Mouse (Mus musculus) megakaryocyte, adult 5-6 weeks (primary cell): ENCODE measurements around the gene Wdr62. TPM values are rescaled to one million over a fixed set of nuclear protein-coding genes. Genes with fewer than 3 reads are reported as not detected.
"Not testable (repeated sequence)": the region's sequence is repeated elsewhere in the genome, so short reads cannot be mapped to it uniquely, and the experiment has no call there.

Experiments used
- ATAC-seq: 2 replicates; pipeline ENCODE4 v1.8.0; 2016; ENCODE audit warnings: mild to moderate bottlenecking, inconsistent platforms; ENCODE audit not compliant: poor library complexity, severe bottlenecking
- total RNA-seq, 2 experiments: library from RNA; stranded (forward) in 1 of 2; stranded (reverse) in 1 of 2; fragments of 153-499, 151-499 nt in 1 of 2; fragments of 221-1000, 200-1000 nt in 1 of 2; gene quantifications; 2 replicates each; pipeline versions ENCODE4 v1.2.3 to v1.2.4; 2015 to 2017

Wdr62 gene
- total RNA-seq, 2 experiments from 2014 or later, result 6.8 to 13.3 TPM

- no peak for ATAC-seq
These were observed 66.3 kb downstream of the Wdr62 start for GRCm38 (mm10) chr7:30213881-30214280.

- no peak for ATAC-seq
These were observed 69.2 kb downstream of the Wdr62 start for GRCm38 (mm10) chr7:30211025-30211424.

- ATAC-seq, result not testable (repeated sequence)
These were observed 73.9 kb downstream of the Wdr62 start for GRCm38 (mm10) chr7:30206364-30206763.

GRCm38 (mm10) chr7:30205383-30205782 lies 74.8 kb downstream of the Wdr62 start:
- ATAC-seq, result peak; percentile 94

GRCm38 (mm10) chr7:30204380-30204779 lies 75.8 kb downstream of the Wdr62 start:
- no peak for ATAC-seq

GRCm38 (mm10) chr7:30202895-30203690 lies 77.1 kb downstream of the Wdr62 start:
- ATAC-seq, result no peak

- ATAC-seq, result not testable (repeated sequence)
These were observed 79.6 kb downstream of the Wdr62 start for GRCm38 (mm10) chr7:30200661-30201060.

- no peak for ATAC-seq
These were observed 80.0 kb downstream of the Wdr62 start for GRCm38 (mm10) chr7:30200200-30200599.

GRCm38 (mm10) chr7:30199498-30200139 lies 80.6 kb downstream of the Wdr62 start:
- ATAC-seq, result no peak

- peak; percentile 68 for ATAC-seq
These were observed 81.7 kb downstream of the Wdr62 start, which contains the start of gene Capns1 for GRCm38 (mm10) chr7:30198481-30198971. Gene Capns1, minus strand, starts transcription at chr7:30198811.

- no peak for ATAC-seq
These were observed 82.6 kb downstream of the Wdr62 start for GRCm38 (mm10) chr7:30197592-30198129.

GRCm38 (mm10) chr7:30196171-30196570 lies 84.0 kb downstream of the Wdr62 start:
- ATAC-seq, result no peak

GRCm38 (mm10) chr7:30195461-30195860 lies 84.8 kb downstream of the Wdr62 start:
- ATAC-seq, result no peak

- ATAC-seq, result peak; percentile 90
These were observed 85.3 kb downstream of the Wdr62 start for GRCm38 (mm10) chr7:30194884-30195283.

- ATAC-seq, result peak; percentile 17
These were observed 86.0 kb downstream of the Wdr62 start for GRCm38 (mm10) chr7:30194101-30194831.

GRCm38 (mm10) chr7:30193581-30194100 lies 86.6 kb downstream of the Wdr62 start:
- peak; percentile 74 for ATAC-seq

- no peak for ATAC-seq
These were observed 87.2 kb downstream of the Wdr62 start for GRCm38 (mm10) chr7:30193013-30193412.

GRCm38 (mm10) chr7:30192088-30192487 lies 88.1 kb downstream of the Wdr62 start:
- ATAC-seq, result no peak
